Comparison of ENCODE assay signal across 25 mouse cellular contexts in genomic region chr5:92134934-92135333, GRCm38 (mm10). TPM values are rescaled to one million over a fixed set of nuclear protein-coding genes. Genes with fewer than 3 reads are reported as not detected.
DNase-seq lines count a peak whose midpoint lies in the region; ATAC-seq and TF ChIP-seq lines count a peak whose summit lies in the region.
"Had no signal": no experiment of that assay in that cellular context is flagged by ENCODE, and none has a peak within 500 bp of the region (broad histone marks: within the 10 kb centered on the region; RNA-seq: fewer than 3 reads in every experiment).

No protein-coding gene starts in this region.

- no peak overlapping the region for H3K4me2 ChIP-seq in intestine, postnatal 0 days (replicated peaks; ENCODE audit: low read depth)
- H3K4me2 ChIP-seq in intestine, embryonic 15.5 days (replicated peaks), result no peak overlapping the region
- H3K4me2 ChIP-seq in midbrain, postnatal 0 days (ENCODE audit: low read depth, low read length, poor library complexity, severe bottlenecking), result no peak overlapping the region
- H3K4me2 ChIP-seq: forebrain, embryonic 13.5 days; heart, embryonic 11.5 days had no signal

- no peak overlapping the region for H3K27ac ChIP-seq in intestine, postnatal 0 days (ENCODE audit: low read depth, low read length)
- no peak overlapping the region for H3K27ac ChIP-seq in intestine, embryonic 15.5 days
- H3K27ac ChIP-seq in midbrain, postnatal 0 days (ENCODE audit: low read depth, low read length), result no peak overlapping the region
- no peak overlapping the region for H3K27ac ChIP-seq in midbrain, embryonic 10.5 days (replicated peaks)
- H3K27ac ChIP-seq: forebrain, embryonic 10.5 days; forebrain, embryonic 13.5 days; hindbrain, embryonic 10.5 days; hindbrain, embryonic 13.5 days had no signal

- DNase-seq in CD4-positive, CD25-positive, alpha-beta regulatory T cell, adult 2 months (ENCODE audit: low read depth, low spot score), result peak; percentile 12
- no peak for DNase-seq in midbrain, postnatal 0 days (ENCODE audit: low spot score)
- no peak for DNase-seq in midbrain, embryonic 10.5 days (ENCODE audit: low spot score)
- no peak for DNase-seq in cerebellum, postnatal 4 days (ENCODE audit: low spot score in 2 of 2)
- DNase-seq in lung, adult 18-20 months, result no peak
- DNase-seq: adrenal gland, adult 8-10 months; adrenal gland, postnatal 25 days; B cell, adult 2 months; cerebellum, adult 11-12 months; cerebellum, adult 8-10 months; cerebellum, postnatal 10 days; cerebellum, postnatal 36 days; gastrocnemius, postnatal 10 days; gastrocnemius, postnatal 36 days; heart, postnatal 36 days had no signal

- H3K4me1 ChIP-seq in intestine, postnatal 0 days (replicated peaks; ENCODE audit: control insufficient read depth, insufficient read depth, low read length), result 0 out of 2 replicates have a peak, but pooled peaks cover 4% of the 10 kb centered on the region
- H3K4me1 ChIP-seq in intestine, embryonic 15.5 days (replicated peaks), result peaks cover 15% of the 10 kb centered on the region
- peaks cover 18% of the 10 kb centered on the region; the same call in 1 of the 2 replicates for H3K4me1 ChIP-seq in midbrain, postnatal 0 days (ENCODE audit: insufficient read depth, low read length)
- H3K4me1 ChIP-seq in midbrain, embryonic 10.5 days, result peaks cover 27% of the 10 kb centered on the region

- 0 out of 2 replicates have a peak, but pooled peaks have one; percentile 21 for TF ChIP-seq CTCF in intestine, postnatal 0 days (IDR thresholded peaks at IDR 0.05; ENCODE audit: low read depth)
- TF ChIP-seq CTCF in midbrain, postnatal 0 days (IDR thresholded peaks at IDR 0.05), result peak; percentile 18

- H3K36me3 ChIP-seq in intestine, postnatal 0 days (ENCODE audit: control insufficient read depth, insufficient read depth), result no peaks in the 10 kb centered on the region; the same call in 1 of the 2 replicates
- H3K36me3 ChIP-seq in intestine, embryonic 15.5 days, result no peaks in the 10 kb centered on the region
- H3K36me3 ChIP-seq in midbrain, postnatal 0 days (ENCODE audit: insufficient read depth, low read length), result 0 out of 2 replicates have a peak, but pooled peaks cover 3% of the 10 kb centered on the region
- peaks cover 15% of the 10 kb centered on the region for H3K36me3 ChIP-seq in midbrain, embryonic 10.5 days

- WGBS in intestine, postnatal 0 days, result 83% methylated on average over 3 of the region's 3 CpGs
- WGBS in intestine, embryonic 15.5 days, result 86% methylated on average over 3 of the region's 3 CpGs
- WGBS in midbrain, postnatal 0 days, result 83% methylated on average over 3 of the region's 3 CpGs
- WGBS in midbrain, embryonic 10.5 days, result 91% methylated on average over 3 of the region's 3 CpGs

- H3K9me3 ChIP-seq in intestine, postnatal 0 days (ENCODE audit: control insufficient read depth), result no peaks in the 10 kb centered on the region
- no peaks in the 10 kb centered on the region for H3K9me3 ChIP-seq in intestine, embryonic 15.5 days
- no peaks in the 10 kb centered on the region for H3K9me3 ChIP-seq in midbrain, postnatal 0 days (ENCODE audit: low read length)
- no peaks in the 10 kb centered on the region; the same call in 1 of the 2 replicates for H3K9me3 ChIP-seq in midbrain, embryonic 10.5 days (replicated peaks)
- H3K9me3 ChIP-seq: forebrain, embryonic 10.5 days; forebrain, embryonic 13.5 days; hindbrain, embryonic 13.5 days had no signal

- H3K27me3 ChIP-seq in intestine, postnatal 0 days (replicated peaks; ENCODE audit: control insufficient read depth, insufficient read depth, low read length), result no peaks in the 10 kb centered on the region
- H3K27me3 ChIP-seq in intestine, embryonic 15.5 days (replicated peaks), result no peaks in the 10 kb centered on the region
- H3K27me3 ChIP-seq in midbrain, postnatal 0 days (ENCODE audit: insufficient read depth, low read length), result no peaks in the 10 kb centered on the region
- H3K27me3 ChIP-seq in midbrain, embryonic 10.5 days (ENCODE audit: low read depth, poor library complexity, severe bottlenecking), result peaks cover 11% of the 10 kb centered on the region; the same call in 1 of the 2 replicates
- H3K27me3 ChIP-seq: forebrain, embryonic 13.5 days; hindbrain, embryonic 13.5 days had no signal

- ATAC-seq in CD4-positive, CD25-positive, alpha-beta regulatory T cell, adult 4 months, result no peak
- ATAC-seq in intestine, postnatal 0 days, result no peak
- ATAC-seq in intestine, embryonic 15.5 days, result no peak
- no peak for ATAC-seq in midbrain, postnatal 0 days (ENCODE audit: low FRiP score)
- ATAC-seq: forebrain, embryonic 13.5 days; forebrain, embryonic 16.5 days; hindbrain, embryonic 16.5 days had no signal

- H3K4me3 ChIP-seq in intestine, postnatal 0 days (ENCODE audit: low read depth, low read length), result no peak overlapping the region
- H3K4me3 ChIP-seq in intestine, embryonic 15.5 days (replicated peaks), result no peak overlapping the region
- no peak overlapping the region for H3K4me3 ChIP-seq in midbrain, postnatal 0 days (ENCODE audit: low read depth, low read length)
- H3K4me3 ChIP-seq in midbrain, embryonic 10.5 days, result no peak overlapping the region
- H3K4me3 ChIP-seq: forebrain, embryonic 10.5 days; forebrain, embryonic 13.5 days; hindbrain, embryonic 10.5 days; hindbrain, embryonic 13.5 days had no signal

- no peak overlapping the region for H3K9ac ChIP-seq in intestine, postnatal 0 days (ENCODE audit: low read depth, low read length)
- no peak overlapping the region for H3K9ac ChIP-seq in intestine, embryonic 15.5 days
- H3K9ac ChIP-seq in midbrain, postnatal 0 days (replicated peaks; ENCODE audit: low read length, poor library complexity, severe bottlenecking), result no peak overlapping the region
- H3K9ac ChIP-seq: forebrain, embryonic 13.5 days; hindbrain, embryonic 13.5 days had no signal

RNA-seq across cellular contexts. Expression of gene Uso1, which starts 2.8 kb away (rescaled TPM):
- polyA plus RNA-seq in CD4-positive, CD25-positive, alpha-beta regulatory T cell, adult 4 months (2017; shearing (Covaris generic)), result 10 to 100 TPM; 35.5 to 36.5 TPM
- polyA plus RNA-seq in intestine, postnatal 0 days (2015; fragmentation: Nextera tagmentation; extraction: Ambion mirVana), result 61.5 and 68.8 TPM in 2 replicates
- 42.4 and 45.9 TPM in 2 replicates for polyA plus RNA-seq in intestine, embryonic 15.5 days (2015; fragmentation: Nextera tagmentation; extraction: Ambion mirVana)
- 22.4 and 23.6 TPM in 2 replicates for total RNA-seq in midbrain, postnatal 0 days (2014; rRNA removed)
- 25.9 and 27.0 TPM in 2 replicates for polyA plus RNA-seq in midbrain, postnatal 0 days (2015; fragmentation: Nextera tagmentation; extraction: Ambion mirVana)
- 38.7 and 39.0 TPM in 2 replicates for polyA plus RNA-seq in midbrain, embryonic 10.5 days (2016; fragmentation: Nextera tagmentation; extraction: Ambion mirVana)

RNA-seq across cellular contexts. Expression of gene G3bp2, which starts 51.4 kb away (rescaled TPM):
- polyA plus RNA-seq in CD4-positive, CD25-positive, alpha-beta regulatory T cell, adult 4 months (2017; shearing (Covaris generic)), result 100 to 1,000 TPM; 210 to 252 TPM
- polyA plus RNA-seq in intestine, postnatal 0 days (2015; fragmentation: Nextera tagmentation; extraction: Ambion mirVana), result 121 and 132 TPM in 2 replicates
- 162 and 195 TPM in 2 replicates for polyA plus RNA-seq in intestine, embryonic 15.5 days (2015; fragmentation: Nextera tagmentation; extraction: Ambion mirVana)
- 167 and 221 TPM in 2 replicates for total RNA-seq in midbrain, postnatal 0 days (2014; rRNA removed)
- 280 and 303 TPM in 2 replicates for polyA plus RNA-seq in midbrain, postnatal 0 days (2015; fragmentation: Nextera tagmentation; extraction: Ambion mirVana)
- 273 and 281 TPM in 2 replicates for polyA plus RNA-seq in midbrain, embryonic 10.5 days (2016; fragmentation: Nextera tagmentation; extraction: Ambion mirVana)
